Mouse (Mus musculus) brain, embryonic 14.5 days (tissue): ENCODE measurements at regions not wholly inside any gene's neighbourhood (a gene's known extent, or its start where the extent isn't known, plus 50 kb on each side); places are given as distances from the start of the nearest gene placed in this dataset.

Source experiments
- CTCF ChIP-seq: fragments of 200-500 bp; IDR thresholded peaks from 2 replicates; pipeline ENCODE4 v1.5.1; 2012; ENCODE audit warnings: inconsistent platforms, mild to moderate bottlenecking, moderate library complexity, borderline replicate concordance; ENCODE audit not compliant: insufficient read depth, insufficient read length; ENCODE audit errors: extremely low read depth
- POLR2A ChIP-seq: fragments of 200-500 bp; IDR thresholded peaks from 2 replicates; pipeline ENCODE4 v1.6.1; 2012; ENCODE audit warnings: mild to moderate bottlenecking, inconsistent platforms, borderline replicate concordance; ENCODE audit not compliant: poor library complexity, insufficient read depth, insufficient read length, severe bottlenecking; ENCODE audit errors: extremely low read depth

DNA sequence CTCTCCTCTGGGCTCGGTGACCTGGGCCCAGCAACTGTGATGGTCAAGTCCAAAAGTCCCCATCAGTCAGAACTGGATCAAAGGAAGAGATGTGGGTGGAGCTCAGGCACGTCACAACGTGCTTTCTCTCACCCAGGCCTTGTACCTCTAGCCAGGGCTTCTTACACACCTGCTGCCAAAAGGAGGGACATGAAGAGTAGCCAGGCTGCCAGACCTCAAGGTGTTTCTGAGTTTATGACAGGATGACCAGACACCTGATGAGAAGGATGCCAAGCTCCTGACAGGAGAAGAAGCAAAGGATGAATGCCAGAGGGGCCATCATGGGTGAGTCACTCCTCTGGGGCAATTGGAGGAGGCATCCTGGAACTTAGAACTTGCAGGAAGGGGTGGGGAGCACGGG lies 70.0 kb upstream of the Haao start:
- TF ChIP-seq CTCF = no peak
- no peak for TF ChIP-seq POLR2A
